Mouse (Mus musculus) macrophage (primary cell): Measurements from ENCODE around the gene Ube2q1. TPM values are rescaled to one million over a fixed set of nuclear protein-coding genes. Genes with fewer than 3 reads are reported as not detected.

ENCODE experiments used
- H3K27ac ChIP-seq: fragments of 350-480 bp; formaldehyde crosslinking; 2 replicates; pipeline ENCODE4 v1.9.0; 2021
- H3K36me3 ChIP-seq: fragments of 350-480 bp; formaldehyde crosslinking; 2 replicates; pipeline ENCODE4 v1.9.0; 2021; ENCODE audit errors: inconsistent target
- H3K4me3 ChIP-seq: fragments of 350-480 bp; formaldehyde crosslinking; 2 replicates; pipeline ENCODE4 v1.9.0; 2021; ENCODE audit errors: inconsistent target
- H3K79me2 ChIP-seq: fragments of 350-480 bp; formaldehyde crosslinking; 2 replicates; pipeline ENCODE4 v1.9.0; 2021; ENCODE audit errors: inconsistent target
- WGBS: methylation state at CpG from one replicate; pipeline ENCODE4 v1.1.7; 2026; ENCODE audit warnings: inconsistent platforms; ENCODE audit not compliant: missing documents; 5-methylcytosine and 5-hydroxymethylcytosine counted together
- polyA plus RNA-seq: library from polyadenylated mRNA; stranded (reverse); fragments of 250-400 nt; gene quantifications from 3 replicates; pipeline ENCODE4 v1.2.4, GENCODE M21; 2018; ENCODE audit warnings: inconsistent platforms

Ube2q1 gene
- polyA plus RNA-seq, 1 experiment from 2014 or later: 201 TPM

- H3K36me3 ChIP-seq: no peaks in the 10 kb centered on the region
- 73% methylated on average over 11 of the region's 11 CpGs for WGBS
- H3K79me2 ChIP-seq: no peaks in the 10 kb centered on the region
- H3K4me3 ChIP-seq: no peak overlapping the region
- no peak overlapping the region for H3K27ac ChIP-seq
Measured at GRCm38 (mm10) chr3:89821096-89821513, 47.7 kb downstream of the Ube2q1 start.

- Histone ChIP-seq H3K79me2 (no peaks in the 10 kb centered on the region), H3K27ac (no peak overlapping the region), H3K36me3 (no peaks in the 10 kb centered on the region), H3K4me3 (no peak overlapping the region)
- WGBS: 68% methylated on average over 9 of the region's 10 CpGs
Measured at GRCm38 (mm10) chr3:89821548-89822480, 48.4 kb downstream of the Ube2q1 start.

- Histone ChIP-seq H3K36me3 (no peaks in the 10 kb centered on the region), H3K79me2 (no peaks in the 10 kb centered on the region), H3K4me3 (no peak overlapping the region), H3K27ac (no peak overlapping the region)
- 62% methylated on average over 2 of the region's 2 CpGs for WGBS
Measured at GRCm38 (mm10) chr3:89823594-89823993, 50.2 kb downstream of the Ube2q1 start.

- no peaks in the 10 kb centered on the region for H3K36me3 ChIP-seq
- WGBS: 84% methylated on average over 3 of the region's 3 CpGs
- H3K4me3 ChIP-seq: no peak overlapping the region
- H3K27ac ChIP-seq: no peak overlapping the region
- H3K79me2 ChIP-seq: no peaks in the 10 kb centered on the region
Measured at GRCm38 (mm10) chr3:89826295-89826694, 52.9 kb downstream of the Ube2q1 start.

- Histone ChIP-seq H3K4me3 (no peak within 1 kb of the TSS), H3K27ac (no peak within 1 kb of the TSS), H3K79me2 (no peaks in the 10 kb centered on the region), H3K36me3 (no peaks in the 10 kb centered on the region)
- WGBS: 8% methylated on average over 90 of the region's 96 CpGs
Measured at GRCm38 (mm10) chr3:89830815-89831591, 57.6 kb downstream of the Ube2q1 start, which contains the start of gene She. She (plus strand) TSS chr3:89831370.

Other genes starting within 250 kb of the Ube2q1 start
- gene Adar, start 58.6 kb upstream of the Ube2q1 start, polyA plus RNA-seq: 44.2 to 86.6 TPM (median 45.0 TPM) in 3 replicates
- gene Chrnb2, start 9.0 kb upstream of the Ube2q1 start, polyA plus RNA-seq: 0.20 to 0.30 TPM (median 0.26 TPM) in 3 replicates
- not detected in 3 replicates for gene She, start 57.8 kb downstream of the Ube2q1 start, polyA plus RNA-seq
- 19.4 to 52.9 TPM (median 29.9 TPM) in 3 replicates for gene Il6ra, start 139.6 kb downstream of the Ube2q1 start, polyA plus RNA-seq
- gene Atp8b2, start 189.9 kb downstream of the Ube2q1 start, polyA plus RNA-seq: 8.0 to 10.1 TPM (median 10.0 TPM) in 3 replicates
- 77.9 to 113 TPM (median 113 TPM) in 3 replicates for gene Hax1, start 225.2 kb downstream of the Ube2q1 start, polyA plus RNA-seq